Mouse (Mus musculus) E14TG2a.4 (cell line): ENCODE results near the gene Cemip2.

ENCODE experiments used
- CTCF ChIP-seq: conservative IDR thresholded peaks from 2 replicates; pipeline ENCODE4 v1.5.1; 2014; ENCODE audit warnings: low read length
- POU5F1 ChIP-seq: IDR thresholded peaks from 2 replicates; pipeline ENCODE4 v1.6.1; 2014; ENCODE audit warnings: low read length, borderline replicate concordance

GRCm38 (mm10) chr19:21883922-21884321 is 105.8 kb downstream of the Cemip2 start:
- TF ChIP-seq CTCF (no peak), POU5F1 (no peak)
